Mouse (Mus musculus) embryonic fibroblast, embryonic 13.5 days (primary cell): ENCODE data around the gene Slc29a3.

Source experiments
- CTCF ChIP-seq: IDR thresholded peaks from 2 replicates; pipeline ENCODE4 v1.5.1; 2011; ENCODE audit warnings: mild to moderate bottlenecking, control low read depth, low read length, moderate library complexity, borderline replicate concordance; ENCODE audit not compliant: insufficient read depth
- POLR2A ChIP-seq: IDR thresholded peaks from 2 replicates; pipeline ENCODE4 v1.6.1; 2011; ENCODE audit warnings: low read depth, mild to moderate bottlenecking, control low read depth, low read length, moderate library complexity

- no peak for TF ChIP-seq POLR2A
- TF ChIP-seq CTCF: no peak
Measured at GRCm38 (mm10) chr10:60774616-60775015, 22.0 kb upstream of the Slc29a3 start.
